Mouse (Mus musculus) brain, embryonic 14.5 days (tissue): Measurements from ENCODE around the gene Sv2c. TPM values are rescaled to one million over a fixed set of nuclear protein-coding genes. Genes with fewer than 3 reads are reported as not detected.

Experiments
- DNase-seq: peaks from one replicate; pipeline ENCODE4 v3.0.0-alpha.2; 2011; ENCODE audit warnings: low read depth
- CTCF ChIP-seq: fragments of 200-500 bp; IDR thresholded peaks from 2 replicates; pipeline ENCODE4 v1.5.1; 2012; ENCODE audit warnings: inconsistent platforms, mild to moderate bottlenecking, moderate library complexity, borderline replicate concordance; ENCODE audit not compliant: insufficient read depth, insufficient read length; ENCODE audit errors: extremely low read depth
- POLR2A ChIP-seq: fragments of 200-500 bp; IDR thresholded peaks from 2 replicates; pipeline ENCODE4 v1.6.1; 2012; ENCODE audit warnings: mild to moderate bottlenecking, inconsistent platforms, borderline replicate concordance; ENCODE audit not compliant: poor library complexity, insufficient read depth, insufficient read length, severe bottlenecking; ENCODE audit errors: extremely low read depth
- polyA plus RNA-seq: library from polyadenylated mRNA; depleted of rRNA; stranded (reverse); fragments of >200 nt; gene quantifications from 2 replicates; pipeline ENCODE4 v1.2.3, GENCODE M21; 2012; rRNA removed

The Sv2c gene
- 4.7 and 16.3 TPM in 2 replicates for polyA plus RNA-seq

DNA sequence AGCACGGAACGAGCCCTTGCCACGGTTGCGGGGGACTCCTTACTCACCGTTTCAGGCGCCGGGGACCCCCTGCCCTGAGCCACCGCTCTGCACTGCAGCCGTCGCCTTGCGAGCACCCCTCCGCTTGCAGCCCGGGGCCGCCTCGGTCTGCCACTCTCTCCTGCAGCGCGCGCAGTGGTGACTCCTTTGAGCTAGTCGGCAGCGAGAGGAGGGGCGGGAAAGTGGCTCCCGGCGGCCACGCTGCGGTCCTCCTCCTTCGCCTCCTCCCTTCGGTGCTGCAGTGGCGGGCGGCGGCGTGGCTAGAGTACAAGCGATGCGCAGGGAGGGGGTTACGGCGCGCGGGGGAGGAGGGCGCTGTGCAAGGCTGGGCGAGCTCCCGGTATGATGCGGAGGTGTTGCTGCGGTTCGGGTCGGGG, at the start of gene Sv2c:
TSS of gene Sv2c (minus strand) at position 177 of the 416 bp plus-strand sequence.
- TF ChIP-seq CTCF (no peak), POLR2A (no peak)
- peak; percentile 91 for DNase-seq

DNA sequence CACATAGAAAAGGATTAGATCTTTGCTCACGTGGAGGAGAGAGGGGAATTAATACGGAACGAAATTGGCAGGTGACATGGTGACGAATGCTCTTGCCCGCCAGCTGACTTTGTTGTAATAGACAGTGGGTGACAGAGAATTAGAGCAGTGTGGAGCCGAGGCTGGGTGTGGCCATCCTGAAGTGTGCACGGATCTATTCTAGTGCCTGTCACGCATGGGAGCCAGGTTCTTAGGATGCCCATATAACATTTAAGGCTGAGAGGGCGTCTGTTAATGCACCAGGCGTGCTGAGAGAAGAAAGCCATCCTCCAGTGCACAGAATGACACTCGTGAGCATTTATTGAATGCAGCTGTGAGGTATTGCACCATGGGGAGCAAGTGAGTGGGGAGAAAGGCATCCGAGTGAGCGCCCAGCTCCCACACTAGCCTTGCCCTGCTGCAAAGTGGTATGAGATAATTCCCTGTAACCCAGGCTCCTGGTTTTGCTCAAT, 48.3 kb upstream of the Sv2c start:
- DNase-seq: peak; percentile 51
- TF ChIP-seq CTCF (no peak), POLR2A (no peak)

DNA sequence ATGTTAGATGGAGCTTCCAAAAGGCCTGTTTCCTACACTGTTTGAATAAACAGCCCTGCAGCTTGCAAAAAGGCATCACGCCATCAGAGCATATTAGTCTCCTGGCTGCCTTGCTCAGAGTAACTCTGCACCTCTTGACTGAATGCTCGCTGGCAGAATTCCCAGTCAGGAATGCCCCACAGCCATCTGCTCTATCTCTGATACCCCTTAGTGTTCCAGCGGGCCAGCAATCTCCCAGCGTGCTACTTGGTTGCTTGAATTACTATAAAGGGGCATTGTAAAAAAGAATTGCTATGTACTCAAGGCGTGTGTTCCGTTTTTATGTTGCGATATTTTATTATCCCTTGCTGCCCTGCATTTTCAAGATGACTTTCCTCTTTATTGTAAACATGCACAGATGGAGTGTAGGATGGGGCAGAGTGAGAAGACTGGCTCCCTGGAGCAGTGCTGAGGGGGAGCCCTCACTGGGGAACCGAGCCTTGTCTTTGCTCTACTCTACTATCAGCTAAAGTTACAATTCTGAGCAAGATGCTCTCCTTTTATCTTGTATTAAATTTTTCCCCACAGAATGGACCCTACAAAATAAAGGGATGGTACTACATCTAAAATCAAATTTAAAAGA, 43.3 kb upstream of the Sv2c start:
- peak; percentile 97 for DNase-seq
- TF ChIP-seq CTCF (no peak), POLR2A (no peak)

DNA sequence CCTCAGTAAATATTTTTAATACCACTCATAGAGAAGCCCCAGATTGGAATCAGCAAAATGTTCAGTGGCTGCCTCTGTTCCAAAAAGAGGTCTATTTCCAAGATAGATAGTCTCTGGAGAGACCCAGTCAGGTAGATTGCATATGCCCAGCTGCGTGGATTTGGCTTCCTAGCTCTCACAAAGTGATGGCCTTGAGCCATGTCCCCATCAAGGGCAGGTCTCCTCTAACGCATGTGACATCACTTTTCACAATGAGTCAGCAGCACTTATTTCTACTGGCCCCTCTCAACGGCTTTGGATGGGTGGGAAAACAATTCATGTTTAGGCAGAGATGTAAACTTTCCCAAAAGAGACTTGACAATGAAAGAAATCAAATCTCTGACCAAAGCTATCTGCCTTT, 41.3 kb upstream of the Sv2c start:
- DNase-seq: no peak
- TF ChIP-seq POLR2A (no peak), CTCF (no peak)

DNA sequence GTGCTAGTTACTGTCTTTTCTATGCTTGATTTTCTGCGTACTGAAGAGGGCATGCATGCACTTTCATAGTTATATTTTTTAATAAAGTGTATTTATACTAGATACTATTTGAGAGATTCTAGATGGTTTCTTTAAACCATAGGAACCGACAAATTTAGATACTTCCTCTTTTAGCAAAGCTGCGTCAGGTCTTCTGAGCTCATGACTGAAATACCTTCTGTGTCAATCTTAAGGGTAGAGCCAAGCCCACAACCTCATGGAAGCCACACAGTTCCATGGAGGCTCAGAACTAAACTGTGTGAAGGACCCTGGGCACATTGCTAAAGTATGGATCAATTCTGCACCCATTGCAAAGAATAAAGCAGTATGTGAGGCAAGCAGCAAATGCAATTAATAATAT, 39.9 kb upstream of the Sv2c start:
- TF ChIP-seq POLR2A (no peak), CTCF (no peak)
- no peak for DNase-seq

DNA sequence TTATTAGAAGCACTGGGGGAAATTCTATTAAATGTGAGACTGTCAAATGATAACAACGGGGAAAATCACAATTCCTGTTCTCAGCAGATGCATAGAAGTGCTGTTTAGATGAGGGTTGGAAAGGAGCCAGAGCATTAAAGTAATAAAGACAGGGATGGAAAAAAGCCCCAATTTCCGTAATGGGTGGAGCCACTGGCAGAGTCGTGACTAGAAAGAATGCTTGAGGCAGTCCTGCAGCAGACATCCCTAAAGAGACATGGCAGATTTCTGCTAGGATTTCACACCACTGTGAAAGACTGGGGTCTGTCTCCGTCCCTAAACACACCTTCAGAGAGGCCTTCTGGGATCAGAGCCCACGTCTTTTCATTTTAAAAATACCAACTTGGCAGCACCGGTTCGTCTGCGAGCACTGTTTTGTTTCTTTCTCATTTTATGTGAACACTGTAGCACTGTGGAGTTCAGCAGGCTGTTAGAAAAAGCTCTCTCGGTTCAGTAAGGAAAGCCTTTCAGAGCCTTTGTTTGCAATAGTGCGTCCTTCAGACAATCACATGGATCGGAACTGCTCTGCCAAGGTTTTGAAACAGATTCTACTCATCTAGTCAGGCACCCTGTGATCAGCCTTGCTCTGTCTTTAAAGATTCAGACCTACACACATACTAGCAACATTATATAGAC, 36.8 kb upstream of the Sv2c start:
- peak; percentile 88 for DNase-seq

DNA sequence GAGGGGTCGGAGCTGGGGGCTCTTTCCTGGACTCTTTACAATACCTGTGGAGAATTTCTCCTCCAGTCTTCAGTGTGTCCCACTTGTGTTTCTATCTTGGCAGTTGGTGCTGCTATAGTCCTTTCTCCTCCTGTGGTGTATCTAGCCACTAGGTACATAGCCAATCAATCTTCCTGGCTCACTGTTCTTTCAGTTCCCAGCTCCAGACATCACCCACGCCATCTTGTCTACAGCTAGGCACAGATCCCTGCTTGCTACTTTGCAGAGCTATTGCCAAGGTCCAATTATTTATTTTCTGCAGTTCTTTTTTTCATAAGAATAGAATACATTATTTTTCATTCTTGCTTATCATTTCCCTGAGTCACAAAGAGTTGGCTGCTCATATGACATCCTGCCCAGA, 34.2 kb upstream of the Sv2c start:
- no peak for TF ChIP-seq POLR2A
- no peak for DNase-seq

More for the DNA sequence above, 36.8 kb upstream of the Sv2c start:
- TF ChIP-seq POLR2A (no peak), CTCF (no peak)

DNA sequence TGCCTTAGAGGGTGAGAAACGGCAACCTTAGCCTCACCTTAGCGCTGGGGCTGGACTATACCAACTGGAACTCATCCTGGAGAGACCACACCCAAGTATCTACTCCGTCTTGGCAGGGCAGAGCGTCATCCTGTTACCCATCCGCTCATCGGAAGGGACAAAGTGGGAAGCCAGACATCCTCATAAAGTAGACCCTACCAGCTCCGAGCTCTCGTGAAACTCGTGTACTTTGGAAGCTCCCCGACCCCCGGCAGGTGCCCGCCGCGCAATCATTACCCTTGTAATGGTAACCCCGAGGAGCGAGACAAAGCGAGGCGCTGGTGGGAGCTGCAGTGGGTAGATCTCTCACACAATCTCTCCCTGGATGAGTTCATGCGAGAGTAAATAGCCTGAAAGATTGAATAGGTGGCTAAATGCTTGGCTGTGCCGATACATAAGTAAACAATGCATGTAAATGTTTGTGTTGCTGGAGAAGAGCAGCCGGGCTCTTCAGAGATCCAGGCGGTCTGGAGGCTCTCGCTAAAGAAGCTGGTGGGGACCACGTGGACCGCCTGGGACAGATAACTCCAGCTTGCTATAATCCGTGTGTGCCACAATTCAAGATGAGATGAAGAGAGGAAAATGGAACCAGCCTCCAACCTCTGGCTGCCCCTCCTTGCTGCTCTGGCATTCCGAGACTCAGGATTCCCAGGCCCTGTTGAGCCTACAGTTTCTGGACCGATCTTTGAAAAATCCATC, 1.2 kb upstream of the Sv2c start:
- peak; percentile 65 for DNase-seq
- no peak for TF ChIP-seq POLR2A

DNA sequence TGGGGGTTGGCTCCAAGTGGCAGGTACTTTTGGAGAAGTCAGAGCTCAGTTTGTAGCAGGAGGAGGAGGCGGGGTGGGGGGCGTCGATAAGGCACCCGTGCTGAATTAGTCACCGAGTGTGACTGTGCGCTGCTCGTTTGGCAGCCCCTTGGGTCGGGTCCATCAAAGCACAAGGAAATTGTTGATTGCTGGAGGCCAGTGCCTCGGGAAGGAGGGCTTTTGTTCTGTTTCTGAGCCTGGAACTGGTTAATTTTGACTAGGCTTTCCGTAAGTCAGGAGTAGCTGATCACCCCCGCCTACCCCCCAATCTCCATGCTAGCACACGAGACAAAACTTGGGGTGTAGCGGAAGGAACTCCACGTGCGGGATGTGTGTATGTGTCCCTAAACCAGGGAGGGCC, 456 bp upstream of the Sv2c start:
- TF ChIP-seq POLR2A (no peak), CTCF (no peak)
- peak; percentile 66 for DNase-seq

DNA sequence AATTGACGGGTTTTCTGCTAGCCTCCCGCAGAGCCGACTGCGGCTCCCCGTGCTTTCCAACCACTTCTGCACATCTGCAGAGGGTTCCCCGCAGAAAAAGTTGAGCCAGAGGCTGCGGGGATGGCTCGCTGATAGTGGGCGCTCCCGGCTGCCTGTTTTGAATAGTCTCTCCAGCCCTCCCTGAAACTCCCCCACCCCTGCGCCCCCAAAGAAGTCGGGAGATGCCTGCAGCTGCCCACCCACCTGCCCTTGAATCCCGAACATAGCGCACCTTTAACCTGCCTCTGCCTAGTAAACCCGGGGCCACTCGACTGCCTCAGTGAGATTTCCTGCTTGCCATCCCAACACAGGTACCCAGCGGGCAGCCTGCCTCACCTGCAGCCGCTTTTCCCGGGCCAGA, 466 bp downstream of the Sv2c start:
- DNase-seq: no peak
- TF ChIP-seq CTCF (no peak), POLR2A (no peak)

DNA sequence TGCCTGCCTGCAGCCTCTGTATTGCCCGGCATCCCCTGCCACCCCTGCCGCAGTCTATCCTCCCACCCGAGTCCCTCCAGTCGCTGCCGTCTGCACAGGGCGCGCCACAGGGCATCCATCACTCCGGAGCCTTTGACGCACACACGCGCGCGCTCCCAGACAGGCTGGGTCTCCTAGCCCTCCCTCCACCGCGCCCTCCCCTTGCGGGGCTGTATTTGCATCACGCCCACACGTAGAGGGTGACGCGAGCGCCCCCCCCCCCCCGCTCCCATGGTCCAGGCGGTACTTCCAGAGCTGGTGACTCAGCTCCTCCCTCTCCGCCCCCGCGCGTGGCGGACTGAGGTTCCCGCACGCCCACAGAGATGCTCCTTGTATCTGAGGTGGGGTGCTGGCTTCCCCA, 1.3 kb downstream of the Sv2c start:
- TF ChIP-seq POLR2A (0 out of 2 replicates have a peak, but pooled peaks have one; percentile 13), CTCF (no peak)

DNA sequence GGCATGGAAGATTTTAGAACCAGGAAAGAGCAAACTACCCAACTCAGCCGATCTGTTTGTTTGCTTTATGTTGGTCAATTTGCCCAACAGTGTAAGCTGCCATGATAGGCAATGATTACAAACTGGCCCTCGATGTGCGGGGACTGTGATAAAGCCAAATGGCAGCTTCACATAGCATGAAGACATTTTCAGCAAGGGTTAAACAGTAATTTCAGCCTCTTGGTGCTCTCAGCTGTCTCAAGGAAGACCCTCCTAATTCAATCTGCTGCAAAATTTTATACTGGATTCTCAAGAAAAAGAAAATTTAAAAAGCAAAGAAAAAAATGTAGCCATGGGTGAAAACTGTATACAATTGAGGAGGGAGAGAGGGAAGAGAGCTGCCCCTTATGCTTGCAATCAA, 3.3 kb downstream of the Sv2c start:
- TF ChIP-seq CTCF (no peak), POLR2A (no peak)
- DNase-seq: no peak

More for the DNA sequence above, 1.3 kb downstream of the Sv2c start:
- DNase-seq: peak; percentile 90

DNA sequence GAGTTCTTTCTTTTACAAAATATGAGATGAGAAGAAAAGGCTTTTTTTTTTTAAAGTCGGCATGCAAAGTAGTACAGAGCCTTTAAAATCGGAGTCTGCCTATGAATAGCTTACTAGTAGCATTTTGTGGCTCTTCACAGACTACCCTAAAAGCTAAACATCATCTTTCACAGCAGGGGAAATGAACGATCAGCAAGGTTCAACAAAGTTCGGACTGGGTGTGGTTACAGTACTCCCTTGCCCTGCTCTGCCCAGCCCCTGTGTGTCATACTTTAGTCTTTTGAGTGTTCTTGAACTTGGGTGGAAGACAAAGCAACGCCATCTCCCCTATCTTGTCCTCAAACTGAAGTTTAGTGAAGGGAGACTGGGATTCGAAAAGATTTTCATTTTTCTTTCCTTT, 5.7 kb downstream of the Sv2c start:
- DNase-seq: no peak
- TF ChIP-seq POLR2A (no peak), CTCF (no peak)

DNA sequence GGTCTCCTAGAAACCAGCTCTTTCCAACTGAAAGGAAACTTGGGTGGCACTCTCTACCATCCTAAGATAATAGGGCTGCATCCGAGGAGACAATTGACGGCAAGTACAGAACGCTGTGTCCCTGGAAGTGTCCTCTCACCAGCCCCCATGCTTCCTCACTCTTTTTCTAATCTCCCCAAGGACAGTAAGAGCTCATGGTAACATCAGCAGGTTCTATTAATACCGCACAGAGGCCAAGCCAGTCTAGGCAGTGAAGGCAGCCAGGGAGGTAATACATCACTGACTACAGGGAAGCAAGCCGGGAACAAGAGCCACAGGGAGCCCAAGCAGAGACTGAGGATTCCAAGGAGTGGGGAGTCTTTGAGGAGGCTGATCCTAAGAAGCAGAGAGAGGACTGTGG, 7.4 kb downstream of the Sv2c start:
- no peak for TF ChIP-seq POLR2A
- no peak for TF ChIP-seq CTCF
- DNase-seq: no peak

DNA sequence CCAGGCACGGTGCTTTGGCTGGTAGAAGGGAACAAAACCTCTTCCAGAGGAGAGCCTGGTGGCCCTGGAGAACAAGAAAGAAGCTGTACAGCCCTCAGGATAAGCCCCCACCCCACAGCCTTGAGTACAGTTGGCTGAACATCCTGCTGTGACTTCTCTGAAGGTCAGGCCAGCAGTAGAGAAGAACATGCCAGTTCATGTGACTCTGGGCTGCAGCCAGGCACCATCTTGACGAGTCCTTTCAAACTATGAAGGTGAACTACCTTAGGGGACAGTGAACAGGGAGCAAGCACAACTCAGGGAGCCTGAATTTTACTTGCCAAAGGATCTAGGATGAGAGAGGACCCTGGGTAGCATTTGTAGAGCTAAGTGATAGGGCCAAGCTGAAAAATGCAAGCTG, 19.7 kb downstream of the Sv2c start:
- DNase-seq: no peak
- no peak for TF ChIP-seq POLR2A
- TF ChIP-seq CTCF: no peak
